Mouse (Mus musculus): Measurements from ENCODE around the gene Ehmt2. TPM values are rescaled to one million over a fixed set of nuclear protein-coding genes. Genes with fewer than 3 reads are reported as not detected.
"Not testable (repeated sequence)": the region's sequence is repeated elsewhere in the genome, so short reads cannot be mapped to it uniquely, and the experiment has no call there.

Gene Ehmt2
- polyA plus RNA-seq, 1 experiment = 124 TPM

- no peak for DNase-seq (ENCODE audit: low spot score)
These were observed 26.0 kb downstream of the Ehmt2 start for GRCm38 (mm10) chr17:34924258-34924657.

- DNase-seq (ENCODE audit: low spot score) = no peak
These were observed 29.2 kb downstream of the Ehmt2 start for GRCm38 (mm10) chr17:34927306-34928019.

- no peak for DNase-seq (ENCODE audit: low spot score)
These were observed 30.6 kb downstream of the Ehmt2 start for GRCm38 (mm10) chr17:34928841-34929240.

GRCm38 (mm10) chr17:34931061-34931734, 32.9 kb downstream of the Ehmt2 start, which contains the start of gene Neu1:
Gene Neu1 (plus strand): TSS chr17:34931253.
- peak; percentile 86 for DNase-seq (ENCODE audit: low spot score)

- no peak for DNase-seq (ENCODE audit: low spot score)
These were observed 33.4 kb downstream of the Ehmt2 start for GRCm38 (mm10) chr17:34931735-34932098.

GRCm38 (mm10) chr17:34932287-34932686, 34.0 kb downstream of the Ehmt2 start:
- no peak for DNase-seq (ENCODE audit: low spot score)

- no peak for DNase-seq (ENCODE audit: low spot score)
These were observed 35.8 kb downstream of the Ehmt2 start for GRCm38 (mm10) chr17:34934031-34934430.

GRCm38 (mm10) chr17:34934830-34935229, 36.6 kb downstream of the Ehmt2 start:
- no peak for DNase-seq (ENCODE audit: low spot score)

GRCm38 (mm10) chr17:34937960-34938505, 39.8 kb downstream of the Ehmt2 start:
- DNase-seq (ENCODE audit: low spot score) = no peak

- DNase-seq (ENCODE audit: low spot score) = no peak
These were observed 43.2 kb downstream of the Ehmt2 start for GRCm38 (mm10) chr17:34941344-34942041.

- no peak for DNase-seq (ENCODE audit: low spot score)
These were observed 45.0 kb downstream of the Ehmt2 start for GRCm38 (mm10) chr17:34943128-34943815.

- no peak for DNase-seq (ENCODE audit: low spot score)
These were observed 46.1 kb downstream of the Ehmt2 start for GRCm38 (mm10) chr17:34944362-34944761.

GRCm38 (mm10) chr17:34946486-34947140, 48.3 kb downstream of the Ehmt2 start:
- no peak for DNase-seq (ENCODE audit: low spot score)

- DNase-seq (ENCODE audit: low spot score) = no peak
These were observed 49.3 kb downstream of the Ehmt2 start for GRCm38 (mm10) chr17:34947606-34948005.

- not testable (repeated sequence) for DNase-seq (ENCODE audit: low spot score)
These were observed 50.7 kb downstream of the Ehmt2 start for GRCm38 (mm10) chr17:34948721-34949552.

- DNase-seq (ENCODE audit: low spot score) = no peak
These were observed 51.3 kb downstream of the Ehmt2 start for GRCm38 (mm10) chr17:34949553-34949969.

- DNase-seq (ENCODE audit: low spot score) = no peak
These were observed 52.5 kb downstream of the Ehmt2 start for GRCm38 (mm10) chr17:34950514-34951455.

- no peak for DNase-seq (ENCODE audit: low spot score)
These were observed 53.5 kb downstream of the Ehmt2 start for GRCm38 (mm10) chr17:34951636-34952377.
